Mouse (Mus musculus): Measurements from ENCODE around the gene Fam110c. TPM values are rescaled to one million over a fixed set of nuclear protein-coding genes. Genes with fewer than 3 reads are reported as not detected.
"Not testable (repeated sequence)": the region's sequence is repeated elsewhere in the genome, so short reads cannot be mapped to it uniquely, and the experiment has no call there.

Fam110c gene
- total RNA-seq (2021): not detected
- long read RNA-seq, experiment 1: 0 reads
- long read RNA-seq, experiment 2: 0 reads

- intact Hi-C loops (cut with DNase I): no loop called here
- DNase-seq: no peak
Observed at GRCm38 (mm10) chr12:31073412-31074354, at the start of gene Fam110c. Gene Fam110c (plus strand): TSS chr12:31073861.

GRCm38 (mm10) chr12:31026423-31026822 lies 47.2 kb upstream of the Fam110c start:
- intact Hi-C loops (cut with DNase I): no loop called here
- DNase-seq: no peak

- no peak for DNase-seq
- intact Hi-C loops (cut with DNase I): no loop called here
Observed at GRCm38 (mm10) chr12:31052066-31052465, 21.6 kb upstream of the Fam110c start.

- DNase-seq: no peak
- intact Hi-C loops (cut with DNase I): no loop called here
Observed at GRCm38 (mm10) chr12:31056291-31056864, 17.3 kb upstream of the Fam110c start.

GRCm38 (mm10) chr12:31059393-31059853 lies 14.2 kb upstream of the Fam110c start:
- intact Hi-C loops (cut with DNase I): no loop called here

GRCm38 (mm10) chr12:31060245-31060644 lies 13.4 kb upstream of the Fam110c start:
- intact Hi-C loops (cut with DNase I): no loop called here
- DNase-seq: no peak

More at GRCm38 (mm10) chr12:31059393-31059853, 14.2 kb upstream of the Fam110c start:
- no peak for DNase-seq

GRCm38 (mm10) chr12:31071222-31071621 lies 2.4 kb upstream of the Fam110c start:
- DNase-seq: no peak
- intact Hi-C loops (cut with DNase I): no loop called here

- DNase-seq; intact Hi-C loops (cut with DNase I): not testable (repeated sequence)
Observed at GRCm38 (mm10) chr12:31074355-31074786, 710 bp downstream of the Fam110c start.

GRCm38 (mm10) chr12:31074839-31075538 lies 1.3 kb downstream of the Fam110c start:
- intact Hi-C loops (cut with DNase I): no loop called here
- no peak for DNase-seq

GRCm38 (mm10) chr12:31077020-31077419 lies 3.4 kb downstream of the Fam110c start:
- DNase-seq: no peak

GRCm38 (mm10) chr12:31078030-31078429 lies 4.4 kb downstream of the Fam110c start:
- intact Hi-C loops (cut with DNase I): no loop called here
- DNase-seq: no peak

More at GRCm38 (mm10) chr12:31077020-31077419, 3.4 kb downstream of the Fam110c start:
- intact Hi-C loops (cut with DNase I): no loop called here

- DNase-seq: no peak
- intact Hi-C loops (cut with DNase I): no loop called here
Observed at GRCm38 (mm10) chr12:31080352-31080751, 6.7 kb downstream of the Fam110c start.

GRCm38 (mm10) chr12:31080890-31081554 lies 7.4 kb downstream of the Fam110c start:
- no peak for DNase-seq
- intact Hi-C loops (cut with DNase I): no loop called here

GRCm38 (mm10) chr12:31083007-31083406 lies 9.3 kb downstream of the Fam110c start:
- intact Hi-C loops (cut with DNase I): no loop called here
- no peak for DNase-seq

GRCm38 (mm10) chr12:31083407-31083806 lies 9.7 kb downstream of the Fam110c start:
- intact Hi-C loops (cut with DNase I): no loop called here
- DNase-seq: no peak

- no peak for DNase-seq
- intact Hi-C loops (cut with DNase I): no loop called here
Observed at GRCm38 (mm10) chr12:31087060-31087459, 13.4 kb downstream of the Fam110c start.

- no peak for DNase-seq
- intact Hi-C loops (cut with DNase I): no loop called here
Observed at GRCm38 (mm10) chr12:31090401-31090800, 16.7 kb downstream of the Fam110c start.

GRCm38 (mm10) chr12:31090882-31091640 lies 17.4 kb downstream of the Fam110c start:
- intact Hi-C loops (cut with DNase I): no loop called here

GRCm38 (mm10) chr12:31092481-31092880 lies 18.8 kb downstream of the Fam110c start:
- intact Hi-C loops (cut with DNase I): no loop called here
- no peak for DNase-seq

More at GRCm38 (mm10) chr12:31090882-31091640, 17.4 kb downstream of the Fam110c start:
- DNase-seq: no peak
